Mouse (Mus musculus): ENCODE measurements around the gene Pdgfa. TPM values are rescaled to one million over a fixed set of nuclear protein-coding genes. Genes with fewer than 3 reads are reported as not detected.

Pdgfa gene
- polyA plus RNA-seq, 1 experiment from 2014 or later, result 4.9 TPM

- 75% methylated on average over 3 of the region's 3 CpGs for WGBS
- no peak for ATAC-seq (ENCODE audit: low FRiP score, low read depth)
- no peak overlapping the region for H3K27ac ChIP-seq (replicated peaks)
- no peak overlapping the region for H3K4me3 ChIP-seq
- no peaks in the 10 kb centered on the region for H3K4me1 ChIP-seq
- no peak overlapping the region for H3K9ac ChIP-seq (replicated peaks)
- H3K36me3 ChIP-seq, result peaks cover 7% of the 10 kb centered on the region; the same call in 1 of the 2 replicates
- no peaks in the 10 kb centered on the region for H3K27me3 ChIP-seq
- H3K4me2 ChIP-seq (replicated peaks), result no peak overlapping the region
- no peaks in the 10 kb centered on the region for H3K9me3 ChIP-seq
These were observed 17.9 kb upstream of the Pdgfa start for GRCm38 (mm10) chr5:139015097-139015496.

DNA sequence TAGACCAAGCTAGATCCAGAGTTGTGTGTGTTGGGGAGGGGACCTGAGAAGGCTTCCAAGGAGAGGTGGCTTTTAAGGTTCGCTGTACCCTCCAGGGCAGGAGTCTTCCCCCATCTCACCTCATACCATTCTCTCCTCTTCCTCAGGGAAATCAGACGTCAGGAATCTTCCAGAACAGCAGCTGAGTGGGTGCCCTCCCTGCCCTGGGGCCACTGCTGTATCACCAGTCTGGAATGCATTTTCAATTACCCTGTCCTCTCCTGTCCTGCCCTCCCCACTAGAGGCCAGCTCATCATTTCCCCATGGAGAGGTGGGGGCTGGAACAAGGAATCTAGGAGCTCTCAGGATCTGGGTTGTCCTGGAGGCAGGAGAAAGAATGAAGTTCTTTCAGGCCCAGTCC lies 13.5 kb upstream of the Pdgfa start:
- Histone ChIP-seq H3K9ac (replicated peaks) (no peak overlapping the region), H3K27me3 (no peaks in the 10 kb centered on the region; the same call in 1 of the 2 replicates), H3K4me1 (no peaks in the 10 kb centered on the region), H3K4me3 (no peak overlapping the region), H3K9me3 (no peaks in the 10 kb centered on the region), H3K4me2 (replicated peaks) (no peak overlapping the region), H3K36me3 (no peaks in the 10 kb centered on the region), H3K27ac (replicated peaks) (no peak overlapping the region)
- WGBS, result 83% methylated on average over 2 of the region's 2 CpGs
- no peak for ATAC-seq (ENCODE audit: low FRiP score, low read depth)

DNA sequence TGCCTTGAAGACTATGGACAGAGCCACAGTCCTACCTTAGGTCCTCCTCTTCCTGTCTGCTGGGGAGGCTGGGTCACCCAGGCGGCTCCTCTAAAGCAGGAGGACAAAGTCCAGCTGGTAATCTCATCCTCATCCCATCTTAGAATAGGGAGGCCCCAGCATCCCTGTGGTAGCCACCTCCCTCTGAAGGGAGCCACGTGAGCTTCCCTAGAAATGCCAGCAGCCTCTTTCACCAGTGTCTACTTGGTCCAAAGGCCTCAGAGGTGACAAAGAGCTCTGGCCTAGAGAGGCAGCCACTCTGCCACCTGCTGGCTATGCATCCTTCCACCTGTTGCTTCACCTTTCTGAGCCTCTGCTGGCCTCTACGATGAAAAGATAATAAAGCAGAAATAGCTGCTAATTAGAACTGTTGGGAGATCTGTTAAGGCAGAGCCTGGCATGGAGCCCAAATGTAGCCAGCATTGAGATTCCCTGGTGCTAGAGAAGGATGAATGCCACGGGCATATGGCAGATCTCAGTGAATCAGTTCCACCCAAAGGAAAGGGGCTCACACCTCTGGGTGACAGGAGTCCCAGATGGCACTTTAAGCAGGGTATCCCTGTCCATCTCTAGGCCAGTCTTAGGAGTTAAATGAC lies 10.1 kb upstream of the Pdgfa start:
- H3K9ac ChIP-seq (replicated peaks), result no peak overlapping the region
- H3K36me3 ChIP-seq, result no peaks in the 10 kb centered on the region
- H3K27me3 ChIP-seq, result no peaks in the 10 kb centered on the region; the same call in none of the 2 replicates
- no peak for ATAC-seq (ENCODE audit: low FRiP score, low read depth)
- no peak overlapping the region for H3K4me3 ChIP-seq
- H3K4me1 ChIP-seq, result no peaks in the 10 kb centered on the region
- H3K27ac ChIP-seq (replicated peaks), result no peak overlapping the region
- H3K4me2 ChIP-seq (replicated peaks), result no peak overlapping the region
- no peaks in the 10 kb centered on the region; the same call in 1 of the 2 replicates for H3K9me3 ChIP-seq
- WGBS, result 57% methylated on average over 4 of the region's 4 CpGs

DNA sequence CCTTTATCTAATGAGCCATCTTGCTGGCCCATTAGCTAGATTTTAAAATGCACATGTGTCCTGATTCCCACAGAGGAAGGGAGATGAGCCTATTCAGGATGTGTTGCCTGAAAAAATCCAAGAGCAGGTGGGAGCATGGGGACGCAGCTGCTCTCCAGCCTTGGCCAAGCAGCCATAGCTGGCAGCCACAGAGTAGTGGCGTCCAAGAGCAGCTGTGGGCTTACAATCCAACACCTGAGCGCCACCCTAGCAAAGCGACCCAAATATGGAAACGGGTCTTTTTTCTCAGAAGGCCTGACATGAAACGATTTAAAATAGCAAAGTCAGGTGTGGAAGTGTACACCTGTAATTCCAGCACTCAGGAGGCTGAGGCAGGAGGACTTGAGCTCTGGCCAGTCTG lies 7.4 kb upstream of the Pdgfa start:
- H3K4me3 ChIP-seq, result no peak overlapping the region
- no peak overlapping the region for H3K4me2 ChIP-seq (replicated peaks)
- no peak overlapping the region for H3K9ac ChIP-seq (replicated peaks)
- H3K9me3 ChIP-seq, result peaks cover 3% of the 10 kb centered on the region; the same call in 1 of the 2 replicates
- peaks cover 17% of the 10 kb centered on the region for H3K27me3 ChIP-seq
- H3K4me1 ChIP-seq, result no peaks in the 10 kb centered on the region
- WGBS, result 85% methylated on average over 6 of the region's 6 CpGs
- no peak for ATAC-seq (ENCODE audit: low FRiP score, low read depth)
- no peak overlapping the region for H3K27ac ChIP-seq (replicated peaks)
- H3K36me3 ChIP-seq, result no peaks in the 10 kb centered on the region

- Histone ChIP-seq H3K4me2 (replicated peaks) (no peak overlapping the region), H3K4me1 (peaks cover 30% of the 10 kb centered on the region), H3K27me3 (peaks cover 64% of the 10 kb centered on the region), H3K9ac (replicated peaks) (no peak overlapping the region), H3K36me3 (no peaks in the 10 kb centered on the region), H3K9me3 (peaks cover 3% of the 10 kb centered on the region; the same call in 1 of the 2 replicates), H3K27ac (replicated peaks) (no peak overlapping the region), H3K4me3 (no peak overlapping the region)
- ATAC-seq (ENCODE audit: low FRiP score, low read depth), result no peak
- WGBS, result 81% methylated on average over 7 of the region's 7 CpGs
These were observed 2.5 kb upstream of the Pdgfa start for GRCm38 (mm10) chr5:138999716-139000115.

GRCm38 (mm10) chr5:138997936-138998580 lies 888 bp upstream of the Pdgfa start:
- Histone ChIP-seq H3K27me3 (peaks cover 81% of the 10 kb centered on the region), H3K4me2 (replicated peaks) (peak overlapping the region; percentile 53), H3K9me3 (peaks cover 3% of the 10 kb centered on the region; the same call in 1 of the 2 replicates), H3K9ac (replicated peaks) (no peak overlapping the region), H3K36me3 (no peaks in the 10 kb centered on the region), H3K4me3 (peak overlapping the region; percentile 30), H3K4me1 (peaks cover 46% of the 10 kb centered on the region), H3K27ac (replicated peaks) (no peak overlapping the region)
- no peak for ATAC-seq (ENCODE audit: low FRiP score, low read depth)
- WGBS, result 1% methylated on average over 30 of the region's 30 CpGs

GRCm38 (mm10) chr5:138996322-138997073 lies 672 bp downstream of the Pdgfa start:
- Histone ChIP-seq H3K36me3 (no peaks in the 10 kb centered on the region), H3K27ac (replicated peaks) (no peak overlapping the region), H3K4me3 (peak overlapping the region; percentile 59), H3K27me3 (peaks cover 96% of the 10 kb centered on the region), H3K4me2 (replicated peaks) (peak overlapping the region; percentile 94), H3K4me1 (peaks cover 58% of the 10 kb centered on the region), H3K9me3 (peaks cover under 1% of the 10 kb centered on the region; the same call in 1 of the 2 replicates), H3K9ac (replicated peaks) (peak overlapping the region; percentile 68)
- WGBS, result 2% methylated on average over 24 of the region's 24 CpGs
- ATAC-seq (ENCODE audit: low FRiP score, low read depth), result no peak

- peak overlapping the region; percentile 65 for H3K27ac ChIP-seq (replicated peaks)
- H3K4me3 ChIP-seq, result peak overlapping the region; percentile 59
- WGBS, result under 1% methylated on average over 42 of the region's 52 CpGs
- peak overlapping the region; percentile 68 for H3K9ac ChIP-seq (replicated peaks)
- H3K4me2 ChIP-seq (replicated peaks), result peak overlapping the region; percentile 94
- H3K4me1 ChIP-seq, result peaks cover 58% of the 10 kb centered on the region
- no peaks in the 10 kb centered on the region for H3K9me3 ChIP-seq
- no peaks in the 10 kb centered on the region for H3K36me3 ChIP-seq
- peak; percentile 66 for ATAC-seq (ENCODE audit: low FRiP score, low read depth)
- H3K27me3 ChIP-seq, result peaks cover 98% of the 10 kb centered on the region
These were observed 1.4 kb downstream of the Pdgfa start for GRCm38 (mm10) chr5:138995721-138996311.

DNA sequence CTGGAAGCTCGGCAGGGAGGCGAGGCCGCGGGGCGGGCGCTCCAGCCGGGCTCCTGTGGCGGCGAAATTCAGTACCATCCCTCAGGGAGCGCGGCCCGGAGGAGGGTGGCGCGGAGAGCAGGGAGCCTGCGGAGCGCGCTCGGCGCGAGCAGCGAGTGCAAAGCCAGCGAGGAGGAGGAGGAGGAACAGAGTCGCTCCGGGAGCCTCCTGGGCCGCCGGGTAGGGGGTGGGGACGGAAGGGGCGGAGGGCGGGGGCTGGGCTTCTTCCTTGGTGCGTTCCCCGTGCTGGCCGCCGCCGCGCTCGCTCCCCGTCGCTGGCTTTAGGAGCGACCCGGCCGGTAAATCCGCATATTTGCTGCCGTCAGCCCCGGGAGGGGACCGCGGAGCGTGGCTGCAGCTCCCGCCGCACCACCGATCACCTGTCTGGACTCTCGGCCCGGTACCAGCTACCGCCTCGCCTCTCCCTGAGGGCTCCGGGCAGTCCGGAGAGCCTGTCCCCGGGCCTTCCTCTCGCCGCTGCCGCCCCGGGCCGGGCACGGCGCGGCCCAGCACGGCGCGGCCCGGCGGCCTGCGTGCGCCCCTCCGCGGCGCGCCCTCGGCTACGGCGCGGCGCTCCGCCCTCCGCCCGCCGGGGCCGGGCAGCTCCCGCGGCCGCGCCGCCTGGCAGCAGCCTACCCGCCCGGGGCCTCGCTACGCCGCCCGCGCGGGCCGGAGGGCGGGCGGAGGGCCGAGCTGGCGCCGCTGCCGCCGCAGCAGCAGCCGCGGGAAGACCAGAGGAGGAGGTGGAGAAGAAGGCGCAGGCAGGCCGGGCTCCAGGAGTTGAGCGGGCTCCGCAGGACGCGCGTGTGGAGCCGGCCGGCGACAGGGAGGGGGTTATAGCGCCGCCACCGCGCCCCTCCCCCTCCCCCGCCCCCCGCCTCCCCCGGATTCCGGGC lies 2.1 kb downstream of the Pdgfa start:
- H3K27ac ChIP-seq (replicated peaks), result peak overlapping the region; percentile 74
- H3K9me3 ChIP-seq, result no peaks in the 10 kb centered on the region
- no peaks in the 10 kb centered on the region for H3K36me3 ChIP-seq
- peak overlapping the region; percentile 59 for H3K4me3 ChIP-seq
- peak overlapping the region; percentile 68 for H3K9ac ChIP-seq (replicated peaks)
- H3K4me2 ChIP-seq (replicated peaks), result peak overlapping the region; percentile 94
- ATAC-seq (ENCODE audit: low FRiP score, low read depth), result peak; percentile 59
- WGBS, result under 1% methylated on average over 86 of the region's 127 CpGs
- peaks cover 98% of the 10 kb centered on the region for H3K27me3 ChIP-seq
- H3K4me1 ChIP-seq, result peaks cover 58% of the 10 kb centered on the region

DNA sequence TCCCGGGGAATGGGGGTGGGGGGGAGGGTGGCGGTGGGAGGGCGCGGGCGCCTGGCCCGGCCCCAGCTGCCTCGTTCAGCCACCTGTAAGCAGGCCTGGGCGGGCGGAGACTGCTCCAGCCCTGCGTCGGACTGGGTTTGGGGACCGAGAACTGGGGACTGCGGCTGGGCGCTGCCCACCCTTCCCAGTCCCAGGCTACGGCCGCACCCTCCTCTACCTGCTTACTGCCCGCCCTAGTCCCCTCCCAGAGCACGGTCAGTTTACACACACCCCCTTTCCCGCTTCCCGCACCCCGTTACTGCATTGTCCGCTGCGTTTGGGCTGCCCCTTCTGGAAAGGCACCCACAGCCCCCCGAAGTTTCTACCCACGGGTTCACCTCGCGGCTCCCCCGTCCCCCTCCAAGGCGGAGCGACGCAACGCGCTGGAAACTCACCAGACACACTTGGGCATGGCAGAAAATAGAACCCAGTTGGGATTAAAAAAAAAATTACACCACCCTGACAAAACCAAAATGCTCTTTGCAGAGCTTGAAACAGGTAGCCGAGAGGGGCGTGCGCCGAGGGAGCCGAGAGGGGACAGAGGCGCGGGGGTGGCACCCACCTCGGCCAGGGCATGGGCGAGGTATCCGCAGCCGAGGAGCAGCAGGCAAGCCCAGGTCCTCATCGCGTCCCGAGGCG lies 2.9 kb downstream of the Pdgfa start:
- H3K9me3 ChIP-seq, result no peaks in the 10 kb centered on the region
- H3K27ac ChIP-seq (replicated peaks), result peak overlapping the region; percentile 74
- no peak for ATAC-seq (ENCODE audit: low FRiP score, low read depth)
- H3K4me3 ChIP-seq, result peak overlapping the region; percentile 59
- peak overlapping the region; percentile 94 for H3K4me2 ChIP-seq (replicated peaks)
- peaks cover 59% of the 10 kb centered on the region for H3K4me1 ChIP-seq
- H3K36me3 ChIP-seq, result no peaks in the 10 kb centered on the region
- H3K9ac ChIP-seq (replicated peaks), result peak overlapping the region; percentile 68
- under 1% methylated on average over 42 of the region's 48 CpGs for whole genome bisulfite sequencing
- H3K27me3 ChIP-seq, result peaks cover 91% of the 10 kb centered on the region
